Mouse (Mus musculus): ENCODE measurements around the gene Fbxo46. TPM values are rescaled to one million over a fixed set of nuclear protein-coding genes. Genes with fewer than 3 reads are reported as not detected.

The Fbxo46 gene
- total and polyA plus RNA-seq, 3 experiments, result 10.1 to 13.7 TPM; not detected in 1

- Histone ChIP-seq H3K9ac (ENCODE audit: control insufficient read depth, low read depth, low read length, poor library complexity, severe bottlenecking) (peak within 1 kb of the TSS; percentile 94), H3K27ac (ENCODE audit: control insufficient read depth, low read depth, low read length) (peak within 1 kb of the TSS; percentile 86), H3K79me2 (ENCODE audit: control insufficient read depth, insufficient read depth, low read length, poor library complexity) (peaks cover 8% of the 10 kb centered on the region; the same call in 1 of the 2 replicates), H3K27me3 (ENCODE audit: control insufficient read depth in 1 of 2, insufficient read depth in 2 of 2, low read length in 2 of 2) (no peaks in the 10 kb centered on the region), H3K4me1 (ENCODE audit: control insufficient read depth in 1 of 2, insufficient read depth in 2 of 2, low read length in 2 of 2) (peaks cover 0 to 9% of the 10 kb centered on the region in 2 experiments; a peak in 3 of 4 replicates), H3K9me3 (replicated peaks; ENCODE audit: insufficient read depth, low read length) (no peaks in the 10 kb centered on the region), H3K4me3 (ENCODE audit: control insufficient read depth in 1 of 2, insufficient read depth in 1 of 2, low read depth in 2 of 2, low read length in 2 of 2) (peak within 1 kb of the TSS; percentile 58 to 72), H3K36me3 (ENCODE audit: control insufficient read depth in 1 of 2, insufficient read depth in 2 of 2, low read length in 2 of 2) (no peaks in the 10 kb centered on the region)
- TF ChIP-seq MYB (IDR thresholded peaks at IDR 0.05; ENCODE audit: low read depth, low read length), result no peak
- no peak for TF ChIP-seq USF2 (IDR thresholded peaks at IDR 0.05; ENCODE audit: borderline replicate concordance in 1 of 2, insufficient read depth in 1 of 2, low read depth in 1 of 2, low read length in 2 of 2)
- peak; percentile 5; the same call in 1 of the 2 replicates for TF ChIP-seq TCF12 (IDR thresholded peaks at IDR 0.05; ENCODE audit: low read depth, low read length)
- TF ChIP-seq MAX (IDR thresholded peaks at IDR 0.05; ENCODE audit: low read length), result peak; percentile 6; the same call in 1 of the 2 replicates
- TF ChIP-seq CHD1 (IDR thresholded peaks at IDR 0.05; ENCODE audit: low read depth, low read length), result 0 out of 2 replicates have a peak, but pooled peaks have one; percentile 72
- peak; percentile 69 for DNase-seq (ENCODE audit: low read depth, low spot score)
Observed at GRCm38 (mm10) chr7:19094471-19094825, 25.2 kb upstream of the Fbxo46 start, which contains the start of gene Six5. Six5 (plus strand) TSS chr7:19094594.

DNA sequence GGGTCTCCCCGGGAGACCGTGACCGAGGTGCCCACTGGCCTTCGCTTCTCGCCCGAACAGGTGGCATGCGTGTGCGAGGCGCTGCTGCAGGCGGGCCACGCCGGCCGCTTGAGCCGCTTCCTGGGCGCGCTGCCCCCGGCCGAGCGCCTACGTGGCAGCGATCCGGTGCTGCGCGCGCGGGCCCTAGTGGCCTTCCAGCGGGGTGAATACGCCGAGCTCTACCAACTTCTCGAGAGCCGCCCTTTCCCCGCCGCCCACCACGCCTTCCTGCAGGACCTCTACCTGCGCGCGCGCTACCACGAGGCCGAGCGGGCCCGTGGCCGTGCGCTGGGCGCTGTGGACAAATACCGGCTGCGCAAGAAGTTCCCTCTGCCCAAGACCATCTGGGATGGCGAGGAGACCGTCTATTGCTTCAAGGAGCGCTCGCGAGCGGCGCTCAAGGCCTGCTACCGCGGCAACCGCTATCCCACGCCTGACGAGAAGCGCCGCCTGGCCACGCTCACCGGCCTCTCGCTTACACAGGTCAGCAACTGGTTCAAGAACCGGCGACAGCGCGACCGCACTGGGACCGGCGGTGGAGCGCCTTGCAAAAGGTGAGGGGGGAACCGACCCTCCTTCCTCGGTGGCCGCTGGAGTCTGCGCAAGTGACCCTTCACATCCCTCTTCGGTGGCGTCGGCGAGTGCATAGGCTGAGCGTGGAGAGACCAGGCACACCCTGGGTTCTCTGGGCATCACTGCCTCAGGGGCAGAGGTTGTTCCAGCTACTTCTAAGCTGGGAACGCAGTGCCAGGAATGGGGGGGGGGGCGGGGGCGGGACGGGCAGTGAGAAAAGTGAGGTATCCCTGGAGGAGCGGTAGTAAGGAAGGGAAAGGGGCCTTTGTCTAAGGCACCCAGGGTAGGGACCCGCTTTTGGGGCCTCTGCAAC, 24.6 kb upstream of the Fbxo46 start:
- Histone ChIP-seq H3K9ac (ENCODE audit: control insufficient read depth, low read depth, low read length, poor library complexity, severe bottlenecking) (peak overlapping the region; percentile 94), H3K27me3 (ENCODE audit: control insufficient read depth in 1 of 2, insufficient read depth in 2 of 2, low read length in 2 of 2) (no peaks in the 10 kb centered on the region), H3K36me3 (ENCODE audit: control insufficient read depth in 1 of 2, insufficient read depth in 2 of 2, low read length in 2 of 2) (no peaks in the 10 kb centered on the region), H3K79me2 (ENCODE audit: control insufficient read depth, insufficient read depth, low read length, poor library complexity) (peaks cover 8% of the 10 kb centered on the region; the same call in 1 of the 2 replicates), H3K9me3 (replicated peaks; ENCODE audit: insufficient read depth, low read length) (no peaks in the 10 kb centered on the region), H3K4me3 (ENCODE audit: control insufficient read depth in 1 of 2, insufficient read depth in 1 of 2, low read depth in 2 of 2, low read length in 2 of 2) (peak overlapping the region; percentile 56 to 72), H3K27ac (ENCODE audit: control insufficient read depth, low read depth, low read length) (peak overlapping the region; percentile 57), H3K4me1 (ENCODE audit: control insufficient read depth in 1 of 2, insufficient read depth in 2 of 2, low read length in 2 of 2) (peaks cover 0 to 9% of the 10 kb centered on the region in 2 experiments; a peak in 3 of 4 replicates)
- peak; percentile 69 for DNase-seq (ENCODE audit: low read depth, low spot score)
- TF ChIP-seq NRF1 (IDR thresholded peaks at IDR 0.05; ENCODE audit: insufficient read depth, low read depth, low read length, poor library complexity, severe bottlenecking), result peak; percentile 59; the same call in 1 of the 2 replicates
- peak in 1 of 2 experiments; percentile 51; a peak in 1 of 4 replicates for TF ChIP-seq POLR2A (IDR thresholded peaks at IDR 0.05; ENCODE audit: control insufficient read depth in 1 of 2, insufficient read depth in 1 of 2, low read depth in 1 of 2, low read length in 2 of 2, poor library complexity in 1 of 2)
- TF ChIP-seq GABPA (IDR thresholded peaks at IDR 0.05; ENCODE audit: low read depth, low read length), result no peak
- TF ChIP-seq CHD2 (IDR thresholded peaks at IDR 0.05; ENCODE audit: low read length), result no peak
- TF ChIP-seq USF1 (IDR thresholded peaks at IDR 0.05; ENCODE audit: low read depth, low read length), result no peak
- TF ChIP-seq MXI1 (IDR thresholded peaks at IDR 0.05; ENCODE audit: low read depth, low read length), result peak; percentile 47
- TF ChIP-seq TCF12 (IDR thresholded peaks at IDR 0.05; ENCODE audit: low read depth, low read length), result 0 out of 2 replicates have a peak, but pooled peaks have one; percentile 2
- no peak for TF ChIP-seq HCFC1 (IDR thresholded peaks at IDR 0.05; ENCODE audit: low read depth, low read length)
- TF ChIP-seq NELFE (IDR thresholded peaks at IDR 0.05; ENCODE audit: low read depth, low read length), result peak; percentile 40; the same call in 1 of the 2 replicates
- no peak for TF ChIP-seq POLR2AphosphoS2 (IDR thresholded peaks at IDR 0.05; ENCODE audit: low read length)
